In the genomic region with DNA sequence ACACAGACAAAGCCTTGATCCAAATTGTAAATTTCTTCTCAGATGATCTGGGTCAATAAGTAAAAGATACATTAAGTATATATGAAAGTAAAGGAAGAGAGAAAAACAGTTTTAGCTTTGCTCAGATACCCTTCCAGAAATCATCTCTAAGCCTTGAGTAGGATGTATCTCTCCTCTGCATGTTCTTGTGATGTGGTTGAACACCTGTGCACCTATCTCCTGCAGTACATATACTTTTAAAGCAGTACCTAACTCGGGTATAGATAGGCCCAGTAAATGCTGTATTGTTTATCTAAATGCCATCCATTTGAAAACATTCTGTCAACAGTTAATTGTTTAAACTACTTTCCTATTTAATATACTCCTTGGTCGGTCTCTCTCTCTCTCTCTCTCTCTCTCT, we compare ENCODE assay signal across 27 mouse cellular contexts.
A peak's percentile ranks its signal among the peaks of the same experiment; 100 is the strongest.
DNase-seq lines count a peak whose midpoint lies in the region; ATAC-seq and TF ChIP-seq lines count a peak whose summit lies in the region.
"Had no signal": no experiment of that assay in that cellular context is flagged by ENCODE, and none has a peak within 500 bp of the region (broad histone marks: within the 10 kb centered on the region; RNA-seq: fewer than 3 reads in every experiment).

No protein-coding gene starts in this region.

- peak overlapping the region; percentile 7; the same call in 1 of the 2 replicates for H3K27ac ChIP-seq in heart, postnatal 0 days (ENCODE audit: low read depth)
- no peak overlapping the region for H3K27ac ChIP-seq in hindbrain, embryonic 10.5 days
- H3K27ac ChIP-seq: embryonic facial prominence, embryonic 10.5 days; embryonic facial prominence, embryonic 13.5 days; forebrain, embryonic 12.5 days; forebrain, embryonic 15.5 days; heart, embryonic 15.5 days; hindbrain, embryonic 13.5 days had no signal

- ATAC-seq in heart, postnatal 0 days (ENCODE audit: insufficient read depth, low read depth): no peak
- ATAC-seq: forebrain, embryonic 15.5 days; hindbrain, embryonic 16.5 days; Patski had no signal

- no peak overlapping the region for H3K4me3 ChIP-seq in heart, postnatal 0 days (ENCODE audit: low read depth, low read length)
- no peak overlapping the region for H3K4me3 ChIP-seq in hindbrain, embryonic 10.5 days
- H3K4me3 ChIP-seq: embryonic facial prominence, embryonic 10.5 days; embryonic facial prominence, embryonic 13.5 days; erythroblast, embryonic 14.5 days; forebrain, embryonic 12.5 days; forebrain, embryonic 15.5 days; heart, embryonic 12.5 days; heart, embryonic 15.5 days; hindbrain, embryonic 13.5 days had no signal

- H3K36me3 ChIP-seq in heart, postnatal 0 days (replicated peaks; ENCODE audit: control insufficient read depth, insufficient read depth, low read length): no peaks in the 10 kb centered on the region
- no peaks in the 10 kb centered on the region for H3K36me3 ChIP-seq in hindbrain, embryonic 10.5 days
- H3K36me3 ChIP-seq: embryonic facial prominence, embryonic 10.5 days; embryonic facial prominence, embryonic 13.5 days; forebrain, embryonic 12.5 days; heart, embryonic 12.5 days; heart, embryonic 15.5 days; hindbrain, embryonic 13.5 days had no signal

- TF ChIP-seq EP300 in heart, postnatal 0 days (IDR thresholded peaks at IDR 0.05; ENCODE audit: low read depth): no peak

- 76% methylated on average over 2 of the region's 2 CpGs for WGBS in heart, postnatal 0 days
- 87% methylated on average over 2 of the region's 2 CpGs for WGBS in hindbrain, embryonic 10.5 days

- TF ChIP-seq CTCF in heart, postnatal 0 days (IDR thresholded peaks at IDR 0.05; ENCODE audit: low read depth): no peak

- H3K4me2 ChIP-seq in heart, postnatal 0 days (ENCODE audit: low read depth, low read length): no peak overlapping the region
- H3K4me2 ChIP-seq: embryonic facial prominence, embryonic 13.5 days; forebrain, embryonic 12.5 days; forebrain, embryonic 15.5 days; heart, embryonic 12.5 days; heart, embryonic 15.5 days; hindbrain, embryonic 13.5 days had no signal

- no peak overlapping the region for H3K9ac ChIP-seq in heart, postnatal 0 days (replicated peaks; ENCODE audit: low read depth, low read length)
- H3K9ac ChIP-seq: embryonic facial prominence, embryonic 13.5 days; forebrain, embryonic 12.5 days; forebrain, embryonic 15.5 days; heart, embryonic 12.5 days; heart, embryonic 15.5 days; hindbrain, embryonic 13.5 days had no signal

- H3K9me3 ChIP-seq in heart, postnatal 0 days (replicated peaks; ENCODE audit: control insufficient read depth, low read length): no peaks in the 10 kb centered on the region
- no peaks in the 10 kb centered on the region for H3K9me3 ChIP-seq in hindbrain, embryonic 10.5 days
- H3K9me3 ChIP-seq: embryonic facial prominence, embryonic 10.5 days; embryonic facial prominence, embryonic 13.5 days; forebrain, embryonic 12.5 days; forebrain, embryonic 15.5 days; G1E; heart, embryonic 12.5 days; heart, embryonic 15.5 days; hindbrain, embryonic 13.5 days had no signal

- no peak for DNase-seq in heart, postnatal 0 days (ENCODE audit: low spot score)
- DNase-seq in heart, postnatal 25 days (ENCODE audit: low spot score): no peak
- peak; percentile 39 to 51 for DNase-seq in thymus, postnatal 10 days (ENCODE audit: low spot score in 2 of 2)
- DNase-seq in thymus, postnatal 4 days: peak; percentile 20
- no peak for DNase-seq in hindbrain, embryonic 10.5 days (ENCODE audit: low spot score)
- no peak for DNase-seq in right cerebral cortex, postnatal 14 days
- DNase-seq: adrenal gland, postnatal 10 days; adrenal gland, postnatal 36 days; cerebellum, adult 18-20 months; cerebellum, adult 9-10 months; cerebellum, postnatal 25 days; embryo, embryonic 11 days; gastrocnemius, postnatal 25 days; heart, adult 18-20 months; heart, postnatal 14 days had no signal

- 0 out of 2 replicates have a peak, but pooled peaks cover 4% of the 10 kb centered on the region for H3K4me1 ChIP-seq in heart, postnatal 0 days (ENCODE audit: control insufficient read depth, insufficient read depth)
- H3K4me1 ChIP-seq in hindbrain, embryonic 10.5 days (replicated peaks): no peaks in the 10 kb centered on the region
- H3K4me1 ChIP-seq: embryonic facial prominence, embryonic 10.5 days; embryonic facial prominence, embryonic 13.5 days; forebrain, embryonic 12.5 days; forebrain, embryonic 15.5 days; heart, embryonic 15.5 days; hindbrain, embryonic 13.5 days had no signal

- intact Hi-C loops in heart, postnatal 25 days (cut with DNase I): no loop called here

- no peaks in the 10 kb centered on the region for H3K27me3 ChIP-seq in heart, postnatal 0 days (ENCODE audit: control insufficient read depth, insufficient read depth, low read length)
- H3K27me3 ChIP-seq in hindbrain, embryonic 10.5 days (ENCODE audit: insufficient read depth, poor library complexity, severe bottlenecking): no peaks in the 10 kb centered on the region
- H3K27me3 ChIP-seq: CH12.LX; embryonic facial prominence, embryonic 13.5 days; forebrain, embryonic 12.5 days; forebrain, embryonic 15.5 days; heart, embryonic 12.5 days; heart, embryonic 15.5 days; hindbrain, embryonic 13.5 days; Patski had no signal

Comparison
In these comparisons a context has a peak if more than half of its experiments do, and no peak if none do; other contexts are left out.
1. DNase-seq: peak in thymus, postnatal 10 days (2 of 2) and thymus, postnatal 4 days (single experiment); none in heart, postnatal 0 days (single experiment), heart, postnatal 25 days (single experiment), hindbrain, embryonic 10.5 days (single experiment) and right cerebral cortex, postnatal 14 days (single experiment).